Mouse (Mus musculus): Measurements from ENCODE around the gene Axl.
"Not testable (repeated sequence)": the region's sequence is repeated elsewhere in the genome, so short reads cannot be mapped to it uniquely, and the experiment has no call there.

Axl gene

GRCm38 (mm10) chr7:25798540-25798939 is 10.0 kb upstream of the Axl start:
- no peak for ATAC-seq (ENCODE audit: insufficient number of reproducible peaks, low FRiP score, low TSS enrichment)

- ATAC-seq (ENCODE audit: insufficient number of reproducible peaks, low FRiP score, low TSS enrichment), result no peak
These were observed 6.3 kb upstream of the Axl start for GRCm38 (mm10) chr7:25794775-25795174.

DNA sequence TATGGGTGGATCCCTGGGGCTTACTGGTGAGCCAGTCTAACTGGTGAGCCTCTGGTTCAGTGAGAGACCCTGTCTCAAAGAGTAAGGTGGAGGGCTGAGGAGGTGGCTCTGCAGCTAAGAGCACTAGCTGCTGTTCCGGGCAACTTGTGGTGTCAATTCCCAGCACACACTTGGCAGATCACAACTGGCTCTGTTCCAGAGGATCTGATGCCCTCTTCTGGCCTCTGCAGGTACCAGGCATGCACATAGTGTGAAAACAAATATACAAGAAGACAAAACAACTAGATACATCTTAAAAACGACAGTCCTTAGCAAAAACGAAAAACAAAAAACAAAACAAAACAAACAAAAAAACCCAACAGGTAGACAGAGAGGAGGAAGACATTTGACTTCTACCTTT is 5.2 kb upstream of the Axl start:
- no peak for ATAC-seq (ENCODE audit: insufficient number of reproducible peaks, low FRiP score, low TSS enrichment)

GRCm38 (mm10) chr7:25792966-25793365 is 4.5 kb upstream of the Axl start:
- ATAC-seq (ENCODE audit: insufficient number of reproducible peaks, low FRiP score, low TSS enrichment), result not testable (repeated sequence)

DNA sequence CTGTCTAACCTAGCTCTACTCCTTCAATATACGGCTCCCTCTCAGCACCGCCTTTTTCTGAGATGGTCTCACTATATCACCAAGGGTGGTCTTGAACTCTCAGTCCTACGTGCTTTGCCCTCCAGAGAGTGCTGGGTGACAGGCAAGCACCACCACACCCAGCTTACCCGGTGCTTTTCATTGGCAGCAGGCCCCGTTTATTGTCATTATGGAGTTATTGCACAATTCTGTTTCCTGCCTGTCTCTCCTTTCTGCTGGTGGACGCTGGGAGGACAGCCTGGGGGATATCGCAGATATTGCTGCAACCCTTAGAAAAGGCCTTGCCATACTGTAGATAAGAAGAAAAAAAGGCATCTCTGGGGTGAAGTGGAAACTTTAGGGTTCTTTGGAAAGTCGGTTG is 2.1 kb upstream of the Axl start:
- ATAC-seq (ENCODE audit: insufficient number of reproducible peaks, low FRiP score, low TSS enrichment), result no peak

GRCm38 (mm10) chr7:25789129-25789440 is 580 bp upstream of the Axl start:
- no peak for ATAC-seq (ENCODE audit: insufficient number of reproducible peaks, low FRiP score, low TSS enrichment)

- ATAC-seq (ENCODE audit: insufficient number of reproducible peaks, low FRiP score, low TSS enrichment), result no peak
These were observed 867 bp downstream of the Axl start for GRCm38 (mm10) chr7:25787456-25788219.

DNA sequence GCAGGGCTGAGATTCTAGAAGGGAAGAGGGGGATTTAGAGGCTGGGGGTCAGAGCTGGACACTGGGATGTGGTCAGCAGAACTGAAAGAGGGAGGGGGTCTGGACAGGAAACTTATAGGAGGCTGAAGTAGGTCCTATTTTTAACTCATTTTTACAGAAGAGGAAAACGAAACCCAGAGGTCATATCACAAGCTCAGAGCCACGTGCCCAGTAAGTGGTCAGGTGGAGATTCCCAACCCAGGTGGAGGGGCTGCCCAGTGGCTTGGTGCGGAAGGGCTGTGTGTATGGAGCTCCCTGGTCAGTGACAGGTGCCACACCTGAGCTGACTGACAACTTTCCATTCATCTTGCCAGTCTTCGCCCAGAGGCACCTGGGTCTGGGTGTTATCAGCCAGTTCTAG is 1.5 kb downstream of the Axl start:
- no peak for ATAC-seq (ENCODE audit: insufficient number of reproducible peaks, low FRiP score, low TSS enrichment)

GRCm38 (mm10) chr7:25785752-25786151 is 2.8 kb downstream of the Axl start:
- ATAC-seq (ENCODE audit: insufficient number of reproducible peaks, low FRiP score, low TSS enrichment), result no peak

DNA sequence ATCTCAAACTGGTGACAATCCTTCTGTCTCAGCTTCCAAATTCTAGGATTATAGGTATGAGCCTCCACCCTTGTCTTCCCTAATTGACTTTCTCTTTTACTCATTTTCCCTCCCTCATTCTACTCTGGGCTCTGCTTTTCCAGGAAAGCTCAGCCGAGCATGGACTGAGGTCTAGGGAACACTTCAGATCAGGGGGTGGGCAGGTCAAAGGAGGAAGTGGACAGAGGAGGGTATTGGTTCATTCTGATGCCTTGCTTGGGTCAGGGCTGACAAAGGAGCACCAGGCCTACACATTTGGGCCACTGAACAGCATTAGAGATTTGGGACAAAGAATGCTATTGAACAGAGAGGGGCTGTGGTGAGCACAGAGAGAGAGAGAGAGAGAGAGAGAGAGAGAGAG is 3.7 kb downstream of the Axl start:
- ATAC-seq (ENCODE audit: insufficient number of reproducible peaks, low FRiP score, low TSS enrichment), result no peak

DNA sequence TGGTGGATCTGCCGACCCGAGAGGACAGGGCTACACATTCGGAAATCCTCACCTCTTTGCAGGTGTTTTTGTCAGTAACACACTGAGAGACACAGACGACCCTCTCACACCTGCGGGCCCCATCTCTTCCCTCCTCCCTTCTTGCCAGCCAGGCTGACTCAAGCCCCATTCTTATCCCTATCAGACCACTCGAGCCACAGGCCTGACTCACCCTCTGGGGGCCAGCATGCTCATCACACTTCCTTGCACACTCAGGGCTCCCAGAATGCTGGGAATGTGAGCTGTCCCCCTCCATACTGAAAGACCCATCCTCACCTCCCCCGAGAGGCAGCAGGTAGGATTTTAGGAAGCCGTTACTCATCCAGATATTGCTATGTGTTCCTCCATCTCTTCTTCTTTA is 4.8 kb downstream of the Axl start:
- ATAC-seq (ENCODE audit: insufficient number of reproducible peaks, low FRiP score, low TSS enrichment), result no peak

GRCm38 (mm10) chr7:25782744-25783143 is 5.8 kb downstream of the Axl start:
- no peak for ATAC-seq (ENCODE audit: insufficient number of reproducible peaks, low FRiP score, low TSS enrichment)

DNA sequence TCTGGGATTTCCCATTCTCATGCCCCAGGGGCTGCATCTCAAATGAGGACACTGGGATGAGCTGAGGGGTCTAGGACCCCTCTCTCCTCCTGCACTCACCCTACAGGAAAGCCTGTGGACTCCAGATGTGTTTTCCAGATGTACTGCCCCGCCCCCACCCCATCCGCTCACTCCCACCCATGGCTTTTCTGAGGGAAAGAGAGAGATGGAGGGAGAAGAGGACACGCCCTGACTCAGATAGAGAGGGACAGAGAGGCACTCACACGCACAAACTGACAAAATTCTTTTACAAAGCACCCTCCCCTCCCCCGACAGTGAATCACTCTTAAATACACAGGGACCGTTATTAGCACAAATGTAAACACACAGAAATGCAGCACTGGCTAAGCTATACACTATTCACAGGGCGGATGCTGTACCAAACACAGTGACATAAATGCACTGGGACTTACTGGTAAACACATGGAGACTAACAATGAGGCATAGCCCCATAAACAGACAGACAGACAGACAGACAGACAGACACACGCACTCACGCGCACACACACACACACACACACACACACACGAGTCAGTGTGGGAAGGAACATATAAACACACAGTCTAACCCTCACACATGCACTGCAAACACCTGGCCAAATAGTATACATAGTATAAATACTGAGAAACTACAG is 6.4 kb downstream of the Axl start:
- no peak for ATAC-seq (ENCODE audit: insufficient number of reproducible peaks, low FRiP score, low TSS enrichment)

GRCm38 (mm10) chr7:25781321-25781936 is 7.1 kb downstream of the Axl start:
- no peak for ATAC-seq (ENCODE audit: insufficient number of reproducible peaks, low FRiP score, low TSS enrichment)

DNA sequence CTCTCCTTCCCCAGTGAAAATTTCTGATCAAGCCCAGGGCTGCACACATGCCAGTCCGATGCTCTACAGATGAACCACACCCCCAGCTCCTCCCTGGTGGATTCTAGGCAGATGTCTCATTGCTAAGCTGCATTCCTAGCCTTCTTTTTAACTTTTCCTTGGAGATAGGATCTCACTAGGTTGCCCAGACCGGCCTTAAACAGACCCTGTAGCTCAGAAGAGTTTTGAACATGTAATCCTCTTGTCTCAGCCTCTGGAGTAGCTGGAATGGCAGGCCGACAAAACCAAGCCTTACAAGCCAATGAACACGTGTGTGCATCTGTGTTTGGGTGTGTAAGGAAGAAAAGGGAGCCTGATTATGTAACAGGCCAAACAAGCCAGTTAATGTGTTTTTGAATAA is 7.8 kb downstream of the Axl start:
- no peak for ATAC-seq (ENCODE audit: insufficient number of reproducible peaks, low FRiP score, low TSS enrichment)

DNA sequence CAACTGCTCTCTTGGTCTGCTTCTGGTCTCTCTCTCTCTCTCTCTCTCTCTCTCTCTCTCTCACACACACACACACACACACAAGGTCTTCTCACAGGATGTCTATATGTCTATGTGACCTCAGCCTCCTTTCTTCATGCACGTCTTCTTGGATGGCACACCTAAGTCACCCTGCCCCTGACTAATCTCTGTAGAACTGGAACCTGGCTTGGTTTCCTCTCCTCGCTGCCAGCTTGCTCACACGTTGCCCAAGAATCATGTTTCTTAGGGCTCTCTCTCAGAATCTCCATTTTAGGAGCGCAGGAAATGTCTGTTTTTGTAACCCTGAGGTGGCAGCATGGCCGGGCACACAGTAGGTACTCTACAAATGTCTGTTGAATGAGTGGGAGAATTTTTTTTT is 8.5 kb downstream of the Axl start:
- ATAC-seq (ENCODE audit: insufficient number of reproducible peaks, low FRiP score, low TSS enrichment), result no peak

DNA sequence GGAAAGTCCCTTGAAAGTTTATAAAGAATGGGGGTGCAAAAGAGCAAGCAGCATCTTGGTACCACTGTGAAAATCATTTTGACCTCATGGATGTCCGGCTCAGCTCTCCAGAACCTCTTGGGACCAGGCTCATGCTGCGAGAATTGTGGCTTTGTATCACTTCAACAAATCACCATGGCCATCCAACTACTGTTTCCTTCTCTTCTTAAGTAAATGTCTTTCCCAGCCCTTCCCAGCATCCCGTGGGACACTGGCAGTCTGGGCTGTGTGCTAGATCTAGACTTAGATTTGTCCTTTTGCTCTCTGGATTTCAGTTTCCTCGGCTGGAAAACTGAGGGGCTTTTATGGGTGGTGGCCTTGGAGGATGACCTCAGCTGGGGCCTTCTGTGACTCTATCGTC is 20.3 kb downstream of the Axl start:
- no peak for ATAC-seq (ENCODE audit: insufficient number of reproducible peaks, low FRiP score, low TSS enrichment)

DNA sequence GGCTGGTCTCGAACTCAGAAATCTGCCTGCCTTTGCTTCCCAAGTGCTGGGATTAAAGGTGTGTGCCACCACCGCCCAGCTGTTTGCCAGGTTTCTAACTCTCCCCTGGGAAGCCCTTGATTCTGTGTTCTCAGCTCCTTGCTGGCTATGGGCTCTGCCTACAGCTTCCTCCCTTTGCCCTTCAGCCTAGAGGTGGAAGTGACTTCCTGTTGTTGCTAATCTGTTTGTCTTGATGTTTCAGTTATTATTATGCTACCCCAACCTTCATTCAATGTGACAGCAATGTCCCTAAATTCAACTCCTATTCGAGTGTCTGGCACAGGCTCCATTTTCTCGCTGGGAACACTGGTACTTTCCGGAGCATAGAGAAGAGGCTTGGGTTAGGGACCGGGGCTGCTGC is 22.4 kb downstream of the Axl start:
- no peak for ATAC-seq (ENCODE audit: insufficient number of reproducible peaks, low FRiP score, low TSS enrichment)

- ATAC-seq (ENCODE audit: insufficient number of reproducible peaks, low FRiP score, low TSS enrichment), result no peak
These were observed 24.3 kb downstream of the Axl start for GRCm38 (mm10) chr7:25764221-25764620.

- no peak for ATAC-seq (ENCODE audit: insufficient number of reproducible peaks, low FRiP score, low TSS enrichment)
These were observed 24.8 kb downstream of the Axl start for GRCm38 (mm10) chr7:25763678-25764077.

- ATAC-seq (ENCODE audit: insufficient number of reproducible peaks, low FRiP score, low TSS enrichment), result no peak
These were observed 27.2 kb downstream of the Axl start for GRCm38 (mm10) chr7:25761354-25761753.

- ATAC-seq (ENCODE audit: insufficient number of reproducible peaks, low FRiP score, low TSS enrichment), result no peak
These were observed 32.5 kb downstream of the Axl start for GRCm38 (mm10) chr7:25756011-25756410.
